Mouse (Mus musculus) cerebellum, adult 11 months (tissue): ENCODE data around the gene Dgkh.

ENCODE experiments used
- DNase-seq: peaks from one replicate; pipeline ENCODE4 v3.0.0; 2022

Dgkh gene

DNA sequence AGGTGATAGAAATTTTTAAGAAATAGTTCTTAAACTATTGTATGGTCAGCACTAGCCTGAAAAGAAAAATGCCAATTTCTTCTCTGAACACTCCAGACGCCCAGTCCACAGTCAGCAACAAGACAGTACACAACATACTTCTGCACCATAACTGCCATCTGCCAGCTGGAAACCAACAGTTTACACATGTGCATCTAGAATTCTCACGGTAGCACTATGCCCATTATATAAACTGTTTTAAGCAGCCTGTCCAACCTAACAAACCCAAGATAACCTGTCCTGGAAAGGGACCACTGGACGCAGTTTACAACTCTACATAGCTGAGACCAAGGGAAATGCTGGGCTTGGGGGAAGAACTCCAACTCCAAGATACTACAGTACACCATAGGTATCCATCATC lies 198.9 kb downstream of the Dgkh start:
- DNase-seq: no peak

DNA sequence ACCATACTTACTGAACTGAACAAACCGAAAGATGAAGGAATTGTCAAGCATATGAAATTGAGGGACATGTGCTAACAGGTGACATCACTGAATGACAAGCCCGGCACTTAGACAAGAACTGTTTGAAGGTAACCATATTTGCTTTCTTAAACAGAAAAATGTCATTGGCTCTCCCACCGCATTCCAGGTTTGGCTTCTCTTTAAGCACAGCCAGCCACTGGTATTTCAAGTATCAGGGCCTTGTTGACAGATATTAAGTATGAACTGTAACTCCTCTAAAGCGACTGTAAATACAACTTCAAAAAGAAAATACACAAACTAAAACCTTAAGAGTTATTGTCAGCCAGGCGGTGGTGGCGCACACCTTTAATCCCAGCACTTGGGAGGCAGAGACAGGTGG lies 200.2 kb downstream of the Dgkh start:
- DNase-seq: no peak

DNA sequence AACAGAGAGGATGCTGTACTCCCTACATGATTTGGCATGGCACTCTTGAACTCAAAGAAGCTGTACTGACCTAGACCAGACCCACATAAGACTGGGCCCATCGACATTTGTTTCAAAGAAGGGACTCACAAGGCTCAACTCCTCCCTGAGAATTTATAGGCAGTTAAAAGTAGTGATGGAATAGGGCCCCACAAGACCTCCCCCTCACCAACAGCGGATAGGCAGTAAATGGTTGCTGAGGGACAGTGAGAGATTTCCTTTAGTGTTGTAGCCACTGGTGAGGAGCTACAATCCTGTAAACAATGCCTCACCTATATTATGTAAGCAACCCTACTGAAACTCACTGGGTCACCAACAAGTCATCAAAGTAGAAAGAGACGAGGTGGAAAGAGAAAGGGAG lies 202.3 kb downstream of the Dgkh start:
- no peak for DNase-seq

DNA sequence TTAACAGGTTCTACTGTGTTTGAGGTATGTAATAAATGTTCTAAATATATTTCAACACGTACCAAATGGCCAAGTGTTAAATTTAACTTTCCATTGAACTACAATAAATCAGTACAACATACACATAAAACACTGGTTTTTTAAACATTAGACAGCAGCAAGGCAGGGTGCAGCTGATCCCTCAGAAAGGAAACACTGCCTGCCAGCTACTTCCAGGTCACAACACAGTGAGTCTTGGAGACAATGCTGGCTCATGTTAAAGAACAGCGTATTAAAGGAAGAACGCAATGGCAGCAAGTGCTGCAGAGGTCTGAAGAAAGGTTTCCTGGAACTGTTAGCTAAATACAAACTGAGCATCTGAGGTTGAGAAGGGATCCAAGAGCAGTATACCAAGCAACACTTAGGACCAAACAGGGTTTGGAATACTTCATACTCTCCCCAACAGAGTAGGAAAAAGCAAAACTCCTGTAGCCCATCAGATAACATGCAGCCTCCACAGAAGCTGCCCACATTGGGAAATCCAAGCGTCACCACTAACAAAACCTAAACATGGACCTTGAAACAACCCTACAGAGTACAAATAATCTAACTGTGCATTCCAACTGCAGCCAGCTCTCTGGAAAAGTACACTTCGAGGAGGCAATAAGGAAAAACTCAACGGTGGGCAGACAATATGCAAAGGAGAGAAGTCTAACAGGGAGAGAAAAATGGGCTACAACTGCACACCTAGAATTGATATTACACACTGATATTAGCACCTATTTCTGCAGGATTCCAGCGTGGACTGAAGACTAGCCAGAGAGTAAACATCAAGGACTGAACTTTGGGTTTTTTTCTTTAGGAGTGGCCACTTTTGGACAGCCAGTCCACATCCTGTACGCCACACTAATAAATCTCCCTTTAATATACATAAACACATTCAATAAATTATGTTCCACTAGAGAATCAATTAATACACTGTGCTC lies 203.8 kb downstream of the Dgkh start:
- DNase-seq: no peak

DNA sequence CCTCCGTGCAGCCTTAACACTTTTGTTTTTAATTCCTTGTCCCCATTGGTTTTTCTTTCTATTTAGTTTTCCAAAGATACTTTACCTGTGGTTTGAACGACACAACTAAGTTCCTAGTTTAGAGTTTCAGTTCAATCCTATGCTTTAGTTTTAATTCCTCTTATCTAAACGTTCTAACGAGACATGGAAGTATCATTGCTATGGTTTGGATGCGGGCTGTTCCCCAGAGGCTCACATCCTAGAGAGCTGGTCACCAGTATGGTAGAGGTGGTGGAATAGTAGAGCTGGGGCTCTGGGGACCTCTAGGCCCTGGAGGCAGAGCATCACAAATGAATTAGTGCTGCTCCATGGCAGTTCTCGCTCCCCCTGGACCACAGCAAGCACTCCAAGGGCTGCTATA lies 205.7 kb downstream of the Dgkh start:
- DNase-seq: no peak

DNA sequence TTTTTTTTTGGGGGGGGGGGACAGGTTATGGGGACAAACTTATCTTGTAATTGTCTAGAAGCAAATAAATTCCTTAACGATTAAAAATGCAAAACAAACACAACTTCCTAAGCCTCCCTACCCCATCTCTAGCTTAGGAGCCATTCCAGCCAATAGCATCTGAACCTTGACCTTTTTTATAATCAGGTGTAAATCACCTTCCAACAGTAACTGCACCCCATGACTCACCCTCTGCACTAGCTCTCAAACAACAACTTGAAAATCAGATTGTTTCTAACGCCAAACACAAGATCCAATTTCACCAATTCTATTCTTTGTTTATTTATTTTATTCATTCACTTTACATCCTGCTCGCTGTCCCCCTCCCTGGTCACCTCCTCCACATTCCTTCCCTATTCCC lies 206.1 kb downstream of the Dgkh start:
- DNase-seq: no peak

DNA sequence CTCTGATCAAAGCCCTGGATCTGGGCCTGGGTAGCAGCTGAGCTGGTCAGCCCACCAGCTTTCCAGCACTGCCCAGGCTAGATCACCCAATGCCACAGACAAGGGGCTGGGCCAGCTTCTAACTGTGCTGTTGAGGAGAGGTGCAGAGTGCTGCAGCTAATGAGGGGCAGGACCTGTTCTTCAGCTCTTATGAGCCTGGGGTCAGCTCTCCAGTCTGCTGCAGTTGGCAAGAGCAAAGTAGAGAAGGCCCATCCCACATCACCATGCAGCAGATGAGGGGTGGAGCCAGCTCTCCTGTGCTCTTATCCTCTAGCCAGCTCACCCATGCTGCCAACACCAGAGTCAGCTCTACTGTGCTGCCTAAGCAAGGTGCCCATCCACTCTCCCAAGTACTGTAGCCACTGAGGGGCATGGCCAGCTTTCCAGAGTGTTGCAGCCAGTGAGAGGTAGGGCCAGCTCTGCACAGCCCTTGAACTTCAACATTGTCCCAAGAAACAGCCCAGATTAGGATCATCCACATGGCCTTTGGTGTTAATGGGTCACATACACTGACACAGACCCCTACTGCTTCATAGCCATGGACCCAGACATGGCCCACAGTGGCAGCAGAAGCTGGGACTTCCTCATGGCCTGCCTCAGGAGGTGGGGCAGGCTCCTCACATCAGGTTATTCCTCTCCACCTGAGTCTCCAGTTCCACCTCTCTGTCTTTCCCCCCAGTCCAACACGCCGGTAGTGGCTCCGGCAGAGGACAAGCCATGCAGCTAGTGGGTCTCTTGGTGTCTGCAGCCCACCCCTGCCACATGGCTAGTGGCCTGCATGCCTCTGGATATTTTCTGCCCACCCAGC lies 206.7 kb downstream of the Dgkh start:
- DNase-seq: no peak

DNA sequence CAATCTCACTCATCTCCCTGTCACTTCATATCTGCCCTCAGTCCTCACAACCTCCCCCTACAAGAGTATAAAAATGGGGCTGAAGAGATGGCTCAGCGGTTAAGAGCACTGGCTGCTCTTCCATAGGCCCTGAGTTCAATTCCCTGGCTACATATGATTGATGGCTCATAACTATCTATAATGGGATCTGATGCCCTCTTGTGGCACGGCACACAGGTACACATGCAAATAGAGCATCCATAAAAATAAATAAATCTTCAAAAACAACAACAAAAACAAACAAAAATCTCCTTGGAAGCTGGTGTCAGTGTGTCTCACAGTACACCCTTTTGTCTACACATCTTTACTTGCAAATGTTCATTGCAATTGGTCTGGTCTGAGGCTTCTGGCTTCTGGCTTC lies 207.5 kb downstream of the Dgkh start:
- DNase-seq: no peak

DNA sequence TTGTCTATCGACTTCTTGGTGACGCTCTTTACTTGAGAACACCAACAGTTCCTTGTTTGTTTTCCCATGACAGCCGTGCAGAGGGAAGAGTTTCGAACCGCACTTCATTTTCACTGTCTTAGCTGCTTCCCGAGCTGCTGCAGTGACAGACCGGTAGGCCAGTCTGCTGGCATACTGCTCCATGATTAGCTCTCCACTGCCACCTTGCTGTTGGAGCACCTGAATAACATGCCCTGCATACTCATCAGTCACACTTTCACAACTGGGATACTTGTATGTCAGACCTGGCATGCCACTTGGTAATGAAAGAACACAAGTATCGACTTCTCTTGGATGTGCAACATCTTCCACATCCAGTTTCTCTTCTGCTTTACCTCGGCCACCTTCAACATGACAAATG lies 221.9 kb downstream of the Dgkh start:
- no peak for DNase-seq

DNA sequence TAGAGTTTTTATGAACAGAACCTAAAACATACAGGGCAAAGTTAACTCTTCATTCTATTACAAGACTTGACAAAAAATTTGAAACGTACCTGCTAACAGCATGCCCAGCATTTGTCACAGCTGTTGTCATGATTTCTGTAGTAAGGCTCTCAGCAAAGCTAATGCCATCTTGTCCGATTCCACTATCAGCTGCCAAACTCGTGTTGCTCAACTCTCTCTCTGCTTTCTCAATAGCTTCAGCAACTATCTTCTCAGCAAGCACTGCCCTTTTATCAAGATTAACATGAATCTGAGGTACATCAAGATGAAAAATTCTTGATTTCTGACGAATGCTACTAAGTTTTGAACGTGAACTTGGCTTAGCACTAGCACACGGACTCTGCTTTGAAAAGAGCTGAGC lies 222.8 kb downstream of the Dgkh start:
- no peak for DNase-seq
